Mouse (Mus musculus) liver, adult 2 months (tissue): ENCODE data around the gene Sephs1. TPM values are rescaled to one million over a fixed set of nuclear protein-coding genes. Genes with fewer than 3 reads are reported as not detected.
A peak's percentile ranks its signal among the peaks of the same experiment; 100 is the strongest.
"Not testable (repeated sequence)": the region's sequence is repeated elsewhere in the genome, so short reads cannot be mapped to it uniquely, and the experiment has no call there.

Source experiments
- DNase-seq: peaks from one replicate; pipeline ENCODE4 v3.0.0-alpha.2; 2011; ENCODE audit warnings: low read depth, low spot score; ENCODE audit errors: extremely low read depth
- H3K27ac ChIP-seq: fragments of 200-500 bp; replicated peaks from 2 replicates; pipeline ENCODE4 v1.5.1; 2012; ENCODE audit warnings: low read depth, mild to moderate bottlenecking, control low read depth, inconsistent platforms, low read length; ENCODE audit not compliant: insufficient read depth
- H3K27me3 ChIP-seq: fragments of 200-500 bp; 2 replicates; pipeline ENCODE4 v1.6.1; 2012; ENCODE audit warnings: mild to moderate bottlenecking, moderate library complexity, low read length, inconsistent platforms; ENCODE audit not compliant: control insufficient read depth, insufficient read depth
- H3K36me3 ChIP-seq: fragments of 200-500 bp; 2 replicates; pipeline ENCODE4 v1.6.1; 2012; ENCODE audit warnings: low read length, inconsistent platforms; ENCODE audit not compliant: control insufficient read depth, insufficient read depth
- H3K4me1 ChIP-seq: fragments of 200-500 bp; 2 replicates; pipeline ENCODE4 v1.6.1; 2011; ENCODE audit warnings: low read length; ENCODE audit not compliant: control insufficient read depth, insufficient read depth
- H3K4me3 ChIP-seq: fragments of 200-500 bp; 2 replicates; pipeline ENCODE4 v1.5.1; 2011; ENCODE audit warnings: low read depth, mild to moderate bottlenecking, control low read depth, low read length, moderate library complexity; ENCODE audit not compliant: insufficient read depth
- H3K79me2 ChIP-seq: fragments of 200-500 bp; 2 replicates; pipeline ENCODE4 v1.6.1; 2012; ENCODE audit warnings: inconsistent platforms, mild to moderate bottlenecking, low read length, moderate library complexity; ENCODE audit not compliant: control insufficient read depth, insufficient read depth
- H3K9ac ChIP-seq: fragments of 200-500 bp; 2 replicates; pipeline ENCODE4 v1.6.1; 2012; ENCODE audit warnings: low read depth, mild to moderate bottlenecking, control low read depth, inconsistent platforms, low read length
- CTCF ChIP-seq: fragments of 200-500 bp; IDR thresholded peaks from 2 replicates; pipeline ENCODE4 v1.5.1; 2011; ENCODE audit warnings: low read depth, low read length, control low read depth
- POLR2A ChIP-seq: fragments of 200-500 bp; IDR thresholded peaks from 2 replicates; pipeline ENCODE4 v1.6.1; 2011; ENCODE audit warnings: low read length, control low read depth; ENCODE audit not compliant: insufficient read depth; ENCODE audit errors: extremely low read depth
- WGBS: fragments of 180-500 bp; shearing (Covaris S2); methylation state at CpG from one replicate; pipeline ENCODE4 v1.1.7; 2018; 5-methylcytosine and 5-hydroxymethylcytosine counted together
- polyA plus RNA-seq: library from polyadenylated mRNA; depleted of rRNA; stranded (reverse); fragments of >200 nt; gene quantifications from 2 replicates; pipeline ENCODE4 v1.2.3, GENCODE M21; 2012
- total RNA-seq: library from RNA; depleted of rRNA; stranded (reverse); fragments of >200 nt; gene quantifications from 2 replicates; pipeline ENCODE4 v1.2.3, GENCODE M21; 2014

Sephs1 gene
- total and polyA plus RNA-seq, 2 experiments = 13.8 to 16.2 TPM

DNA sequence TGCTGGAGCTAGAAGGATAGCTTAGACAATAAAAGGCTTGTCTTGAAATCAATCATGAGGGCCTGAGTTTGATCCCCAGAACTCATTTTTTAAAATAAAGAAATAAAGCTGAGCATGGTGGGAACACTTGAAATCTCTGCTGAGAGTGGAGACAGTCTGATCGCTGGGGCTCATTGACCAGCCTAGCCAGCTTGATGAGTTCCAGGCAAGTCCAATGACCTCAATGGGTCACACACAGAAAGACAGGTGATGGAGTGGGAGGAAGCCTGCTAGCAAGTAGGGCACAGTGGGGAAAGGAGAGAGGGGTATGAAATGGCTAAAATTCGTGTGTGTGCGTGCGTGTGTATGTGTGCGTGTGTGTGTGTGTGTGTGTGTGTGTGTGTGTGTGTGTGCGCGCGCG lies 53.2 kb downstream of the Sephs1 start:
- no peak for TF ChIP-seq CTCF
- TF ChIP-seq POLR2A = no peak
- peak; percentile 60 for DNase-seq
- Histone ChIP-seq H3K4me1 (peaks cover 29% of the 10 kb centered on the region), H3K27ac (no peak overlapping the region), H3K79me2 (no peaks in the 10 kb centered on the region), H3K27me3 (no peaks in the 10 kb centered on the region), H3K36me3 (peaks cover 78% of the 10 kb centered on the region), H3K9ac (peak overlapping the region; percentile 6; the same call in 1 of the 2 replicates), H3K4me3 (no peak overlapping the region)
- WGBS = 86% methylated on average over 9 of the region's 9 CpGs

DNA sequence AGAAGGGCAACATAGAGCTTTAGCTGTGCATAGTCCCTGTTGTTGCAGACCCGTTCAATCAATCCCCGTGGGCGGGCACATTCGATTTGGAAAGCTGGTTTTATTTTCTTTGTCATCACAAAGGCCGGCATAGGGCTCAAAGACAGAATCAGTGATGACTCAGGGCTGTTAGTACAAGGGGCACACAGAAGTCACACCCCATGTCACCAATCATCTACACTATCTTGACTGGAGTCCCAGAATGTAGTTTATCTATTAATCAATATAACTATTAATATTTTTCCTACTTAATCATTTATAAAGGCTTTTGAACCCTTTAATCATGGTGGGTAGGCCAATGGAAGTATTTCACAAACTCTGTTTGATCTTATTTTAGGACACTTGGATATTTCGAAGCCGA lies 56.6 kb downstream of the Sephs1 start:
- Histone ChIP-seq H3K27ac (peak overlapping the region; percentile 66), H3K4me1 (peaks cover 25% of the 10 kb centered on the region), H3K27me3 (no peaks in the 10 kb centered on the region), H3K4me3 (no peak overlapping the region), H3K36me3 (peaks cover 65% of the 10 kb centered on the region), H3K9ac (no peak overlapping the region), H3K79me2 (no peaks in the 10 kb centered on the region)
- peak; percentile 99 for DNase-seq
- 23% methylated on average over 7 of the region's 7 CpGs for WGBS
- TF ChIP-seq CTCF (no peak), POLR2A (no peak)

DNA sequence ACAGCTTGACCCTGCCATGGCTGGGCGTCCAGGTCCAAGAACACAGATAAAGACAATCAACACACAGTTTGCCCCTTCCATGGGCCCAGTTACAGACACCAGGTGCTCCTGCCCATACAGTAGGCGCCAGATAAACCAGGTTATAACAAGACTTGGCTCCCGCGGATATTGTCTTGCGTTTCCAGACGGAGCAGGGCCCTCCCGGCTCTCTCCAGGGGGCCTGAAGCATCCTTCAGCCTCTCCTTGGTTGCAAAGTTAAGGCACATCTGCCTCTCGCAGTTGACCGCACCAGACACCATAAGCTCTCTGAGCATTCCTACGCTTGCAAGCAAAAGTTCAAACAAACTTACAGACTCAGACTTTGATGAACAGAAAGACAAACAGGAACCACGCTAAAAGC lies 59.5 kb downstream of the Sephs1 start:
- no peak for TF ChIP-seq POLR2A
- TF ChIP-seq CTCF = no peak
- H3K9ac ChIP-seq = no peak overlapping the region
- no peaks in the 10 kb centered on the region for H3K79me2 ChIP-seq
- no peak for DNase-seq
- H3K4me3 ChIP-seq = no peak overlapping the region
- H3K36me3 ChIP-seq = peaks cover 43% of the 10 kb centered on the region
- H3K4me1 ChIP-seq = peaks cover 17% of the 10 kb centered on the region
- WGBS = 86% methylated on average over 11 of the region's 11 CpGs
- H3K27me3 ChIP-seq = no peaks in the 10 kb centered on the region
- peak overlapping the region; percentile 33 for H3K27ac ChIP-seq

DNA sequence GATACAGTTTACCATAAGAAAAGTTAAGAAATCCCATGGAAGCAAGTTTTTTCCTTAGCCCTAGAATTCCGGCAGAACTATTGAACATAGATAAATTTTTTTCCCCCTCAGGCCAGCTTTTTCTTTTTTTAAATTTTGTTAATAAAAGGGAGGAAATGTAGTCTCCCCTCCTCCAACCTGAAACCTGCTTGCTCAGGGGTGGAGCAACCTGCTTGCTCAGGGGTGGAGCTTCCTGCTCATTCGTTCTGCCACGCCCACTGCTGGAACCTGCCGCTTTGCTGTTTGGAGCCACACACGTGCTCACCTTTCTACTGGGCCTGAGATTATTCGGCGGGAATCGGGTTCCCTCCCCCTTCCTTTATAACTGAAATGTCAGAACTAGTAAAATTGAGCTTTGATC lies 68.3 kb downstream of the Sephs1 start:
- peak; percentile 60 for DNase-seq
- not testable (repeated sequence) for H3K27me3 ChIP-seq, H3K4me3 ChIP-seq, H3K36me3 ChIP-seq, H3K9ac ChIP-seq, H3K79me2 ChIP-seq, H3K4me1 ChIP-seq, H3K27ac ChIP-seq
- 63% methylated on average over 8 of the region's 8 CpGs for WGBS

DNA sequence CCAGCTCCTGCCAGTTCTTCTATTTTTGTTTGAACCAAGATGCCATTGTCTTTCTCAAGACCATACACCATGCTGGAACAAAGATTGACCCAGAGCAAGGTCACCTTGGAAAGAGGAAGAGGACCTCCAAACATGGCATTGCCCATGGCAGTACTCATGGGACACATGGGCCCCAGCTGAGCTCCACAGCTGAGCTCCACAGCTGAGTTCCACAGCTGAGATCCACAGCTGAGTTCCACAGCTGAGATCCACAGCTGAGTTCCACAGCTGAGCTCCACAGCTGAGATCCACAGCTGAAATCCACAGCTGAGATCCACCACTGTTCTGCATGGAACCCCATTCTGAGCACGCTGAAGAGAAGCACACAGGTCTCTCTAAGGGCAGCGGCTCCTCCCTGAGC lies 69.6 kb downstream of the Sephs1 start:
- Histone ChIP-seq H3K27me3 (no peaks in the 10 kb centered on the region), H3K4me3 (no peak overlapping the region), H3K79me2 (no peaks in the 10 kb centered on the region), H3K36me3 (no peaks in the 10 kb centered on the region), H3K4me1 (no peaks in the 10 kb centered on the region), H3K27ac (no peak overlapping the region), H3K9ac (no peak overlapping the region)
- no peak for DNase-seq
- no peak for TF ChIP-seq POLR2A
- no peak for TF ChIP-seq CTCF
- 94% methylated on average over 2 of the region's 2 CpGs for WGBS

DNA sequence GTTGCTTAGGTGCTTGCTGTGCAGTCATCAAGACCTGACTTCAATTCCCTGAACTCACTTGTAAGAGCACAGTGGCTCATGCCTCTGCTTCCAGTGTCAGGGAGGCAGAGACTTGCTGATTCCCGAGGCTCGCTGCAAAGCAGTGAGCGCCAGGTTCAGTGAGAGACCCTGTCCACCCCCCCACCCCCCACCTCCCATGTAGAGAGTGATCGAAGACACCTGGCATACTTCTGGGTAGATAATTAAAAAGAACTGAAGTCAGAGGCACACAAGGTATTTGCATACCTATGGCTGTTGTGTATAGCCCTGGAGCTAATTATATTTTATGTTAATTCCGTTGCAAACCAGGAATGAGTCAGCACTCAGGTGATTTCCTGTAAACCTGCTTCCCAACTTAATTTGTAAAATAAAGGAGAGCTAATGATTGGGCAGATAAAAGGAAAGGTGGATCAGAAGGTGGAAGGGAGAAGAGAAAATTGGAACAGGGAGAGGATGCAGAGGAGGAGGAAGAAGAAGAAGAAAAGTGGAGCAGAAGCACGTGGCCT lies 72.9 kb downstream of the Sephs1 start:
- TF ChIP-seq POLR2A = no peak
- no peak for TF ChIP-seq CTCF

More for the DNA sequence above, 72.9 kb downstream of the Sephs1 start:
- H3K9ac ChIP-seq = no peak overlapping the region
- no peaks in the 10 kb centered on the region for H3K4me1 ChIP-seq
- H3K27me3 ChIP-seq = no peaks in the 10 kb centered on the region
- no peak for DNase-seq
- H3K79me2 ChIP-seq = no peaks in the 10 kb centered on the region
- 92% methylated on average over 6 of the region's 6 CpGs for WGBS
- H3K27ac ChIP-seq = no peak overlapping the region
- H3K36me3 ChIP-seq = no peaks in the 10 kb centered on the region
- no peak overlapping the region for H3K4me3 ChIP-seq
